Mouse (Mus musculus) liver, adult 2 months (tissue): Measurements from ENCODE around the gene Tsc22d4. TPM values are rescaled to one million over a fixed set of nuclear protein-coding genes. Genes with fewer than 3 reads are reported as not detected.

Experiments used
- DNase-seq: peaks from one replicate; pipeline ENCODE4 v3.0.0-alpha.2; 2011; ENCODE audit warnings: low read depth, low spot score; ENCODE audit errors: extremely low read depth
- H3K27ac ChIP-seq: fragments of 200-500 bp; replicated peaks from 2 replicates; pipeline ENCODE4 v1.5.1; 2012; ENCODE audit warnings: low read depth, mild to moderate bottlenecking, control low read depth, inconsistent platforms, low read length; ENCODE audit not compliant: insufficient read depth
- H3K27me3 ChIP-seq: fragments of 200-500 bp; 2 replicates; pipeline ENCODE4 v1.6.1; 2012; ENCODE audit warnings: mild to moderate bottlenecking, moderate library complexity, low read length, inconsistent platforms; ENCODE audit not compliant: control insufficient read depth, insufficient read depth
- H3K36me3 ChIP-seq: fragments of 200-500 bp; 2 replicates; pipeline ENCODE4 v1.6.1; 2012; ENCODE audit warnings: low read length, inconsistent platforms; ENCODE audit not compliant: control insufficient read depth, insufficient read depth
- H3K4me1 ChIP-seq: fragments of 200-500 bp; 2 replicates; pipeline ENCODE4 v1.6.1; 2011; ENCODE audit warnings: low read length; ENCODE audit not compliant: control insufficient read depth, insufficient read depth
- H3K4me3 ChIP-seq: fragments of 200-500 bp; 2 replicates; pipeline ENCODE4 v1.5.1; 2011; ENCODE audit warnings: low read depth, mild to moderate bottlenecking, control low read depth, low read length, moderate library complexity; ENCODE audit not compliant: insufficient read depth
- H3K79me2 ChIP-seq: fragments of 200-500 bp; 2 replicates; pipeline ENCODE4 v1.6.1; 2012; ENCODE audit warnings: inconsistent platforms, mild to moderate bottlenecking, low read length, moderate library complexity; ENCODE audit not compliant: control insufficient read depth, insufficient read depth
- H3K9ac ChIP-seq: fragments of 200-500 bp; 2 replicates; pipeline ENCODE4 v1.6.1; 2012; ENCODE audit warnings: low read depth, mild to moderate bottlenecking, control low read depth, inconsistent platforms, low read length
- CTCF ChIP-seq: fragments of 200-500 bp; IDR thresholded peaks from 2 replicates; pipeline ENCODE4 v1.5.1; 2011; ENCODE audit warnings: low read depth, low read length, control low read depth
- POLR2A ChIP-seq: fragments of 200-500 bp; IDR thresholded peaks from 2 replicates; pipeline ENCODE4 v1.6.1; 2011; ENCODE audit warnings: low read length, control low read depth; ENCODE audit not compliant: insufficient read depth; ENCODE audit errors: extremely low read depth
- WGBS: fragments of 180-500 bp; shearing (Covaris S2); methylation state at CpG from one replicate; pipeline ENCODE4 v1.1.7; 2018; 5-methylcytosine and 5-hydroxymethylcytosine counted together
- polyA plus RNA-seq: library from polyadenylated mRNA; depleted of rRNA; stranded (reverse); fragments of >200 nt; gene quantifications from 2 replicates; pipeline ENCODE4 v1.2.3, GENCODE M21; 2012; rRNA removed
- total RNA-seq: library from RNA; depleted of rRNA; stranded (reverse); fragments of >200 nt; gene quantifications from 2 replicates; pipeline ENCODE4 v1.2.3, GENCODE M21; 2014; rRNA removed

Tsc22d4 gene
- total and polyA plus RNA-seq, 2 experiments, result 4.5 to 22.1 TPM

- Histone ChIP-seq H3K27ac (no peak overlapping the region), H3K79me2 (no peaks in the 10 kb centered on the region), H3K9ac (no peak overlapping the region), H3K4me3 (no peak overlapping the region), H3K27me3 (no peaks in the 10 kb centered on the region), H3K4me1 (no peaks in the 10 kb centered on the region), H3K36me3 (no peaks in the 10 kb centered on the region)
- WGBS, result 94% methylated on average over 5 of the region's 5 CpGs
- TF ChIP-seq CTCF (no peak), POLR2A (no peak)
- no peak for DNase-seq
Observed at GRCm38 (mm10) chr5:137808316-137808715, 62.8 kb downstream of the Tsc22d4 start.

DNA sequence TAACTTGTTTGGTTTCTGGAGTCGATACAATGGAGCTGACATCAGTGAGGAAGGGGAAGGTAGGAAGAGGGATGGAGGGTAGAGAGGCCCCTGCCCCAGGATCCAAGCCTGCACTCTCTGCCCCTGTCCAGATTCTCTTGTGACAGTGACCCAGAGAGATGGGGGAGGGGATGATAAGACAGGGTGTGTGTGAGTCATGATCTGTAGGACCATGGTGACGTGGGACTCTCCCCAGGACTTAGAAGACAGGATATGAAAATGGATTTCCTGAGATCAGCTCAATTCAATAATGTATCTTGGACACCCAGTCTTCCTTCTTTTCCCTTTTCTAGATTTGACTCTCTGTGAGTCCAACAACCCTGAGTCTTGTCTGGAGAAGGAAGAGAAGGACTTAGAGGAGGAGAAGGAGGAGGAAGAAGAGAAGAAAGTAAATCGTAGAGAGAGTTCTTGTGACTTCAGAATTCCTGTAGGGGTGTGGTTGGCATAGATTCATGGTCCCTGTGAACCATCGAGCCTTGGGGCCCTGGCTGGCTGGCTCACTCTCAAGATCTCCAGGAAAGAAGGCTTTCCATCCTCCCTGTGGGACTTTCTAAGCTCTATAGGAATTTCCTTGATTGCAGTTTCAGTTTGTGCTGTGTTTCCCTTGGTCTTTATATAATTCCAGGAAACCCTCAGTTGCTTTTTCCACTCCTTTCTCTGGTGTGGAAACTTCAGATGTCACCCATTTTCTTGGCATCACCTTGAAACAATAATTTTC lies 72.1 kb downstream of the Tsc22d4 start:
- 68% methylated on average over 4 of the region's 4 CpGs for WGBS
- H3K27ac ChIP-seq, result no peak overlapping the region

More for the DNA sequence above, 72.1 kb downstream of the Tsc22d4 start:
- Histone ChIP-seq H3K36me3 (no peaks in the 10 kb centered on the region), H3K27me3 (no peaks in the 10 kb centered on the region), H3K9ac (no peak overlapping the region), H3K79me2 (no peaks in the 10 kb centered on the region), H3K4me3 (no peak overlapping the region), H3K4me1 (no peaks in the 10 kb centered on the region)
- DNase-seq, result peak; percentile 9
- TF ChIP-seq POLR2A, result no peak
- TF ChIP-seq CTCF, result no peak

Other genes starting within 250 kb of the Tsc22d4 start
- 5.9 and 8.0 TPM in 2 replicates for gene Pop7, start 243.2 kb upstream of the Tsc22d4 start, total RNA-seq
- gene Pop7, start 243.2 kb upstream of the Tsc22d4 start, polyA plus RNA-seq, result 15.4 and 17.8 TPM in 2 replicates
- gene Gigyf1, start 227.2 kb upstream of the Tsc22d4 start, total RNA-seq, result 2.7 and 4.2 TPM in 2 replicates
- gene Gigyf1, start 227.2 kb upstream of the Tsc22d4 start, polyA plus RNA-seq, result 9.3 and 14.0 TPM in 2 replicates
- gene Epo, start 212.5 kb upstream of the Tsc22d4 start, total RNA-seq, result not detected in 2 replicates
- not detected in 2 replicates for gene Epo, start 212.5 kb upstream of the Tsc22d4 start, polyA plus RNA-seq
- 87.2 and 134 TPM in 2 replicates for gene Gnb2, start 212.2 kb upstream of the Tsc22d4 start, total RNA-seq
- gene Gnb2, start 212.2 kb upstream of the Tsc22d4 start, polyA plus RNA-seq, result 332 and 431 TPM in 2 replicates
- gene Actl6b, start 192.2 kb upstream of the Tsc22d4 start, total RNA-seq, result not detected in 2 replicates
- not detected in 2 replicates for gene Actl6b, start 192.2 kb upstream of the Tsc22d4 start, polyA plus RNA-seq
- 225 and 288 TPM in 2 replicates for gene Tfr2, start 175.9 kb upstream of the Tsc22d4 start, total RNA-seq
- gene Tfr2, start 175.9 kb upstream of the Tsc22d4 start, polyA plus RNA-seq, result 478 and 486 TPM in 2 replicates
- 4.3 and 6.5 TPM in 2 replicates for gene Mospd3, start 144.7 kb upstream of the Tsc22d4 start, total RNA-seq
- gene Mospd3, start 144.7 kb upstream of the Tsc22d4 start, polyA plus RNA-seq, result 84.3 and 98.8 TPM in 2 replicates
- gene Pcolce, start 131.9 kb upstream of the Tsc22d4 start, total RNA-seq, result 4.4 and 6.7 TPM in 2 replicates
- 11.9 TPM in 2 replicates for gene Pcolce, start 131.9 kb upstream of the Tsc22d4 start, polyA plus RNA-seq
- 0.07 TPM in 1 of 2 replicates, not detected in the other for gene Fbxo24, start 116.7 kb upstream of the Tsc22d4 start, total RNA-seq
- gene Fbxo24, start 116.7 kb upstream of the Tsc22d4 start, polyA plus RNA-seq, result 0.05 and 0.06 TPM in 2 replicates
- gene Lrch4, start 116.6 kb upstream of the Tsc22d4 start, total RNA-seq, result 0.74 and 1.1 TPM in 2 replicates
- 10.7 and 15.0 TPM in 2 replicates for gene Lrch4, start 116.6 kb upstream of the Tsc22d4 start, polyA plus RNA-seq
- gene Gm20605, start 116.6 kb upstream of the Tsc22d4 start, total RNA-seq, result 0.74 and 1.5 TPM in 2 replicates
- 4.3 and 5.6 TPM in 2 replicates for gene Gm20605, start 116.6 kb upstream of the Tsc22d4 start, polyA plus RNA-seq
- gene Sap25, start 104.4 kb upstream of the Tsc22d4 start, total RNA-seq, result 0.65 and 1.6 TPM in 2 replicates
- gene Sap25, start 104.4 kb upstream of the Tsc22d4 start, polyA plus RNA-seq, result 13.0 and 22.7 TPM in 2 replicates
- gene Irs3, start 100.0 kb upstream of the Tsc22d4 start, total RNA-seq, result 0.07 TPM in 1 of 2 replicates, not detected in the other
- 0.07 and 0.20 TPM in 2 replicates for gene Irs3, start 100.0 kb upstream of the Tsc22d4 start, polyA plus RNA-seq
- 14.8 and 22.1 TPM in 2 replicates for gene Agfg2, start 61.0 kb upstream of the Tsc22d4 start, total RNA-seq
- gene Agfg2, start 61.0 kb upstream of the Tsc22d4 start, polyA plus RNA-seq, result 35.9 and 42.2 TPM in 2 replicates
- 0.13 and 0.18 TPM in 2 replicates for gene Nyap1, start 4.1 kb upstream of the Tsc22d4 start, total RNA-seq
- 0.17 and 0.28 TPM in 2 replicates for gene Nyap1, start 4.1 kb upstream of the Tsc22d4 start, polyA plus RNA-seq
- gene Ppp1r35, start 33.1 kb downstream of the Tsc22d4 start, total RNA-seq, result 11.5 and 16.7 TPM in 2 replicates
- 28.9 and 34.0 TPM in 2 replicates for gene Ppp1r35, start 33.1 kb downstream of the Tsc22d4 start, polyA plus RNA-seq
- gene Mepce, start 41.9 kb downstream of the Tsc22d4 start, total RNA-seq, result 13.7 and 15.9 TPM in 2 replicates
- gene Mepce, start 41.9 kb downstream of the Tsc22d4 start, polyA plus RNA-seq, result 16.3 and 18.7 TPM in 2 replicates
- gene Zcwpw1, start 42.1 kb downstream of the Tsc22d4 start, total RNA-seq, result 3.3 and 4.2 TPM in 2 replicates
- 1.7 and 1.9 TPM in 2 replicates for gene Zcwpw1, start 42.1 kb downstream of the Tsc22d4 start, polyA plus RNA-seq
- gene Pilra, start 90.6 kb downstream of the Tsc22d4 start, total RNA-seq, result 3.2 TPM in 2 replicates
- gene Pilra, start 90.6 kb downstream of the Tsc22d4 start, polyA plus RNA-seq, result 2.3 and 2.4 TPM in 2 replicates
- 3.2 and 6.1 TPM in 2 replicates for gene Pilrb1, start 112.4 kb downstream of the Tsc22d4 start, total RNA-seq
- 2.7 and 5.1 TPM in 2 replicates for gene Pilrb1, start 112.4 kb downstream of the Tsc22d4 start, polyA plus RNA-seq
- gene Pilrb2, start 126.1 kb downstream of the Tsc22d4 start, total RNA-seq, result 2.1 and 3.7 TPM in 2 replicates
- gene Pilrb2, start 126.1 kb downstream of the Tsc22d4 start, polyA plus RNA-seq, result 2.2 and 4.4 TPM in 2 replicates
- gene Cyp3a13, start 175.9 kb downstream of the Tsc22d4 start, total RNA-seq, result 141 and 173 TPM in 2 replicates
- gene Cyp3a13, start 175.9 kb downstream of the Tsc22d4 start, polyA plus RNA-seq, result 22.9 and 28.6 TPM in 2 replicates
- 0.47 and 0.55 TPM in 2 replicates for gene Gjc3, start 217.4 kb downstream of the Tsc22d4 start, total RNA-seq
- gene Gjc3, start 217.4 kb downstream of the Tsc22d4 start, polyA plus RNA-seq, result 0.18 and 0.44 TPM in 2 replicates
- 1,462 and 1,614 TPM in 2 replicates for gene Azgp1, start 235.8 kb downstream of the Tsc22d4 start, total RNA-seq
- gene Azgp1, start 235.8 kb downstream of the Tsc22d4 start, polyA plus RNA-seq, result 1,097 and 1,209 TPM in 2 replicates